Mouse (Mus musculus) myocyte (in vitro differentiated cells): Measurements from ENCODE around the gene Myrfl. TPM values are rescaled to one million over a fixed set of nuclear protein-coding genes. Genes with fewer than 3 reads are reported as not detected.

Source experiments
- H3K27me3 ChIP-seq: one replicate; pipeline ENCODE4 v1.6.1; 2011; ENCODE audit not compliant: control insufficient read depth, insufficient read depth, insufficient read length
- H3K36me3 ChIP-seq: one replicate; pipeline ENCODE4 v1.6.1; 2011; ENCODE audit not compliant: control insufficient read depth, insufficient read depth
- H3K4me2 ChIP-seq: one replicate; pipeline ENCODE4 v1.6.1; 2011; ENCODE audit warnings: low read depth, control low read depth
- H3K4me3 ChIP-seq: one replicate; pipeline ENCODE4 v1.5.1; 2011; ENCODE audit warnings: mild to moderate bottlenecking, control low read depth, moderate library complexity
- H3K79me2 ChIP-seq: one replicate; pipeline ENCODE4 v1.6.1; 2011; ENCODE audit not compliant: control insufficient read depth, insufficient read depth
- H3ac ChIP-seq: one replicate; pipeline ENCODE4 v1.6.1; 2011; ENCODE audit not compliant: control insufficient read depth, insufficient read length
- CEBPB ChIP-seq: IDR thresholded peaks from 2 replicates; pipeline ENCODE4 v1.6.1; 2011; ENCODE audit warnings: mild to moderate bottlenecking, moderate library complexity; ENCODE audit not compliant: poor library complexity, insufficient read depth, severe bottlenecking
- E2F4 ChIP-seq: IDR thresholded peaks from one replicate; pipeline ENCODE4 v1.6.1; 2011; ENCODE audit warnings: mild to moderate bottlenecking, control low read depth, moderate library complexity; ENCODE audit not compliant: insufficient read depth
- MAX ChIP-seq: IDR thresholded peaks from one replicate; pipeline ENCODE4 v1.6.1; 2011; ENCODE audit warnings: low read depth, mild to moderate bottlenecking, control low read depth
- MYOD1 ChIP-seq, 3 experiments: IDR thresholded peaks; one replicate each; pipeline ENCODE4 v1.6.1; 2011; ENCODE audit warnings: control low read depth in 2 of 3, low read depth in 2 of 3, mild to moderate bottlenecking in 2 of 3, moderate library complexity in 1 of 3; ENCODE audit not compliant: insufficient read length in 2 of 3, control insufficient read depth in 1 of 3
- MYOG ChIP-seq, 3 experiments: IDR thresholded peaks; one replicate each; pipeline ENCODE4 v1.6.1; 2011; ENCODE audit warnings: control low read depth in 2 of 3, low read depth in 2 of 3, mild to moderate bottlenecking in 2 of 3; ENCODE audit not compliant: insufficient read length in 2 of 3, control insufficient read depth in 1 of 3, insufficient read depth in 1 of 3
- POLR2A ChIP-seq: IDR thresholded peaks from one replicate; pipeline ENCODE4 v1.6.1; 2011; ENCODE audit warnings: low read depth, mild to moderate bottlenecking, control low read depth, moderate library complexity; ENCODE audit not compliant: insufficient read length
- POLR2AphosphoS2 ChIP-seq: IDR thresholded peaks from one replicate; pipeline ENCODE4 v1.6.1; 2011; ENCODE audit warnings: low read depth, control low read depth; ENCODE audit not compliant: insufficient read length
- REST ChIP-seq: IDR thresholded peaks from one replicate; pipeline ENCODE4 v1.6.1; 2011; ENCODE audit warnings: mild to moderate bottlenecking, control low read depth, moderate library complexity; ENCODE audit not compliant: insufficient read depth, insufficient read length
- SRF ChIP-seq: IDR thresholded peaks from one replicate; pipeline ENCODE4 v1.6.1; 2011; ENCODE audit warnings: low read depth; ENCODE audit not compliant: control insufficient read depth, insufficient read length
- TCF12 ChIP-seq: IDR thresholded peaks from one replicate; pipeline ENCODE4 v1.6.1; 2011; ENCODE audit warnings: mild to moderate bottlenecking, control low read depth; ENCODE audit not compliant: poor library complexity, insufficient read depth, severe bottlenecking
- TCF3 ChIP-seq: IDR thresholded peaks from one replicate; pipeline ENCODE4 v1.6.1; 2011; ENCODE audit warnings: low read depth, control low read depth; ENCODE audit not compliant: insufficient read length
- USF1 ChIP-seq: IDR thresholded peaks from one replicate; pipeline ENCODE4 v1.6.1; 2011; ENCODE audit warnings: low read depth, mild to moderate bottlenecking, control low read depth, moderate library complexity
- polyA plus RNA-seq: library from polyadenylated mRNA; unstranded; fragments of >200 nt; fragmentation: generic; extraction: Trizol; gene quantifications from one replicate; pipeline ENCODE4 v1.2.1, GENCODE M21; 2012; ENCODE audit warnings: missing spikeins

Myrfl gene
- polyA plus RNA-seq, 1 experiment, result 0.04 TPM

GRCm38 (mm10) chr10:116930506-116930905 is 33.8 kb upstream of the Myrfl start:
- Histone ChIP-seq H3K4me3 (no peak overlapping the region), H3K79me2 (no peaks in the 10 kb centered on the region), H3ac (no peak overlapping the region), H3K27me3 (no peaks in the 10 kb centered on the region), H3K4me2 (peak overlapping the region; percentile 45), H3K36me3 (peaks cover 16% of the 10 kb centered on the region)
- TF ChIP-seq TCF12, result no peak
- no peak for TF ChIP-seq MYOD1 (IDR thresholded peaks at IDR 0.05; ENCODE audit: control insufficient read depth in 1 of 3, insufficient read length in 2 of 3, low read depth in 2 of 3)
- TF ChIP-seq CEBPB, result no peak
- TF ChIP-seq TCF3, result no peak
- no peak for TF ChIP-seq MAX
- TF ChIP-seq REST, result no peak
- TF ChIP-seq POLR2A, result no peak
- TF ChIP-seq SRF, result no peak
- TF ChIP-seq POLR2AphosphoS2, result no peak
- no peak for TF ChIP-seq E2F4
- TF ChIP-seq MYOG (IDR thresholded peaks at IDR 0.05; ENCODE audit: control insufficient read depth in 1 of 3, insufficient read depth in 1 of 3, insufficient read length in 2 of 3, low read depth in 2 of 3), result no peak
- no peak for TF ChIP-seq USF1

DNA sequence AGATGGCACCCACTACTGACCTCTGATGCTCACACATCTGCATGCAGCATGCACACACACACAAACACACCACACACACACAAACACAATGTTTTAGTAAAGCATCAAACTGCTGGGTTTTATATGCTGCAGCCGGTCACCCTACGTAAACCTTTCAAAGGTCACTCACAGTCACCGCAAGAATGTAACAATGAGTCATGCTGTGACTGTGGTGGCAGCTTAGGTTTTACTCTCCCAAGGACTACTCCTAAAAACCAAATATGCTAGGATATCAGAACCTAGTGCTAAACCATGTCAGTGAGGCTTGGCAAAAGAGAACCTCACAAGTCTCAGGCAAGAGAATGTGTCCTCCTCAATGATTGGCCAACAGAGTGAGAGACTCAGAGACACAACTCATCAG is 32.1 kb upstream of the Myrfl start:
- TF ChIP-seq POLR2A (no peak), TCF3 (no peak), MAX (no peak), SRF (no peak), REST (no peak), MYOD1 (IDR thresholded peaks at IDR 0.05; ENCODE audit: control insufficient read depth in 1 of 3, insufficient read length in 2 of 3, low read depth in 2 of 3) (no peak), USF1 (no peak), MYOG (IDR thresholded peaks at IDR 0.05; ENCODE audit: control insufficient read depth in 1 of 3, insufficient read depth in 1 of 3, insufficient read length in 2 of 3, low read depth in 2 of 3) (no peak), E2F4 (no peak), CEBPB (no peak), TCF12 (no peak), POLR2AphosphoS2 (no peak)
- Histone ChIP-seq H3ac (no peak overlapping the region), H3K36me3 (peaks cover 17% of the 10 kb centered on the region)

GRCm38 (mm10) chr10:116926428-116927113 is 29.9 kb upstream of the Myrfl start:
- no peak for TF ChIP-seq MYOD1 (IDR thresholded peaks at IDR 0.05; ENCODE audit: control insufficient read depth in 1 of 3, insufficient read length in 2 of 3, low read depth in 2 of 3)
- no peak for TF ChIP-seq TCF3
- no peak for TF ChIP-seq E2F4
- no peaks in the 10 kb centered on the region for H3K79me2 ChIP-seq
- H3K36me3 ChIP-seq, result peaks cover 20% of the 10 kb centered on the region
- H3ac ChIP-seq, result no peak overlapping the region
- no peak overlapping the region for H3K4me2 ChIP-seq
- H3K27me3 ChIP-seq, result no peaks in the 10 kb centered on the region
- H3K4me3 ChIP-seq, result no peak overlapping the region

More for the DNA sequence above, 32.1 kb upstream of the Myrfl start:
- Histone ChIP-seq H3K4me2 (peak overlapping the region; percentile 3), H3K27me3 (no peaks in the 10 kb centered on the region), H3K4me3 (no peak overlapping the region), H3K79me2 (no peaks in the 10 kb centered on the region)

GRCm38 (mm10) chr10:116923651-116924495 is 27.2 kb upstream of the Myrfl start:
- Histone ChIP-seq H3K79me2 (no peaks in the 10 kb centered on the region), H3K27me3 (no peaks in the 10 kb centered on the region), H3ac (no peak overlapping the region), H3K36me3 (peaks cover 20% of the 10 kb centered on the region), H3K4me3 (no peak overlapping the region), H3K4me2 (no peak overlapping the region)
- TF ChIP-seq E2F4, result no peak
- no peak for TF ChIP-seq SRF
- TF ChIP-seq MAX, result no peak
- TF ChIP-seq TCF12, result no peak
- no peak for TF ChIP-seq TCF3
- no peak for TF ChIP-seq MYOG (IDR thresholded peaks at IDR 0.05; ENCODE audit: control insufficient read depth in 1 of 3, insufficient read depth in 1 of 3, insufficient read length in 2 of 3, low read depth in 2 of 3)
- no peak for TF ChIP-seq POLR2AphosphoS2
- TF ChIP-seq USF1, result no peak
